Mouse (Mus musculus) testis, postnatal 10 days (tissue): ENCODE results near the gene Msh3.
"Not testable (repeated sequence)": the region's sequence is repeated elsewhere in the genome, so short reads cannot be mapped to it uniquely, and the experiment has no call there.

Experiments used
- DNase-seq: peaks from one replicate; pipeline ENCODE4 v3.0.0; 2021; ENCODE audit warnings: low spot score

Gene Msh3

DNA sequence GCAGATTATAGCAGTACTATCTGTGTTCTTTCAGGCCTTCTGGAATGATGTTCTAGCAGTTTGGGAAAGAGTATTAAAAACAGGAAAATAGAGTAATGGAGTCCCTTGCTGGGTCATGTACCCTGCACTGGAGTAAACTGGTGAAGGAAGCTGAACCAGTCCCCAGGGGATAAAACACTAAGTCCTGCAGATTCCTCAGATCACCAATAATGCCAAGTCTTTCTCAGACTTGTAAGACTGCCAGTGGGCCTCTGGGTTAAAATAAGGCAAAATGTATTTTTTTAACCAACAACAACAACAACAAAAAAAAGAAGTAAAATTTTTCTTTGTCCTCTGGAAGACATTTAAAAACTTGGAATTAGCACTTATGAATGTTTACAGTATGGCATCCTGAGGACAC, 102.5 kb downstream of the Msh3 start:
- no peak for DNase-seq

DNA sequence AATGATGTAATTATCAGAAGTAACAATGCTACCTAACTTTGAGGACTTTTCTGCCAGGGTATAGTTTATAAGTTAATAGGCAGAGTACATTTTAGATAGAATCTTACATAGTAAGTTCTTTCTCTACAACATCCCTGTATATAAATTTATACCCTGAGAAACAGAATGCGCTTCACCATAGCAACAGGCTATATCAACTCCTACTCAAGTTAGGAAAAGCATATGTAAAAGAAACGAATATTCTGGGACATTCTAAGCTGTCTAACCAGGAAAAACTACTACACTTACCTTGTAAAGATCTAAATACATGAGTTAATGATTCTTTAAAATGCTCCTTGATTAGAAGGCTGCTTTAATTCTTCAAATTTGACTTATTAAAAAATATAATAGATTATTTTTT, 107.2 kb downstream of the Msh3 start:
- no peak for DNase-seq

GRCm38 (mm10) chr13:92246966-92247365, 107.8 kb downstream of the Msh3 start:
- no peak for DNase-seq

- no peak for DNase-seq
These were observed 110.1 kb downstream of the Msh3 start for GRCm38 (mm10) chr13:92244731-92245130.

DNA sequence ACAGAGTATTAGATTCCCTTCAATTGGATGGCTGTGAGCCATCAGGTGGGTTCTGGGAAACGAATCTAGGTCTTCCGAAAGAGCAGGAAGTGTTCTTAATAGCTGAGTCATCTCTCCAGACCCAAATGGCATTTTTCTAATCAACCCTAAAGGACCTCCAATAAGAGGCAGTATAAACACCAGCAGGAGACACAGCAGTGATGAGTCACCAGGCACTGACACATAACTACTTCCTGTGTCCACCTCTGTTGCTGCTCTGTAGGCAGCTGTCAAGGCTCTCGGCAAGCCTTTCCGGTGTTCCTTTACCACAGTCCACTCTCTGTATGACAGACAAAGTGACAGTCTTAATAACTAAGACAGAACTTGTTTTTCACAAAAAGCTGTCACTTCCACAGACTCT, 113.4 kb downstream of the Msh3 start:
- DNase-seq = no peak

DNA sequence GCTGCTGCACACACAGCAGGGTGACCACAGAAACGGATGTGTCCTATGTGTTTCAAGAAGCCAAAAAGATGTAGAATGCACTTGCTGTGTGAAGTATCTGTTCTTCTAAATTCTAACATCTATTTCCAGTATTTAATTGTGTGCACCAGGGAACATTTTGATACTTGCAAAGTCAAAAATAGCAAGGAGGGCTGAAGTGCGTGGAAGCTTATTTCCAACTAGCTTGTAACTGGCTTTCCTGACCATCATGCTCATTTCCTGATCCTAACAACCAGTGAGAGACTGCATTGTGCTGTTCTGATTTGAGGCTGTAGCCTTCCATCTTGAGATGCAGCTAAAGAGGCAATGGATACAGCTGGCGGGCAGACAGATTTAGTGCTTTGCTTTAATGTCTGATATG, 116.9 kb downstream of the Msh3 start:
- no peak for DNase-seq

GRCm38 (mm10) chr13:92237016-92237415, 117.8 kb downstream of the Msh3 start:
- no peak for DNase-seq

DNA sequence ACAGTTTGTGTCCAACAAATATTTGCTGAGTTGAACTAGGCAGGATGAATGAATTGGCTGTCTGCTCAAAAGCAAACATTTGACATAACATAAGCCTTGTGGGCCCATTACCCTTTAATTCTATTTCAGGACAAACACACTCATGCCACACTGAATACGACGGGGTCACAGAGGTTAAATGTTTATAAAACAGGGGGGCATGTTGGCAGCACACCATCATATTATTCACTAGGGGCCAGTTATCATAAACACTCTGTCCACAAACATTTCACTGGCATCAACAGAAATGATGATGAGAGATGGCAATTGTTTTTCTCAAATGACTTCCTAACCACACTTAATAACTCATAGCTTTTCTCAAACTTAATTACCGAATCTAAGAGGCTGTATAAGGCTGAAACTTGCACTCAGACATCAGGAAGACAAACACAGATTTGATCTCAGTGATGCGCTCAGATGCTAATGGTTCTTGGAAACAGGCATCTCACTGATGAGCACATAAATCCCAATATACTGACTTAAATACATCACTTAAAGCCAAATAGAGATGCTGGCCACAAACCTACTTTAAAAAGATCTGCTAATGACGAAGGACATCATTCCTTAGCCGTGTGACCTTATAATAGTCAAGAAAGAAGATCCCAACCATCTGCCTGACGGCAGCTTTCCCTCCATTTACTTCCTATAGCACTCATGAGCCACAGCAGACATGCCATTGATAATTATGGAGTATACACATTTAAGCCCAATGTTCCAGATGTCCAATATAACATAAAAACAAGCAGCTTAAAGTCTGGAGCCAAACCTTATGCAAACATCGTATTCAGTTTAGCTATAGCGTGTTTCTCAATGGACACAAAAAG, 122.5 kb downstream of the Msh3 start:
- no peak for DNase-seq

DNA sequence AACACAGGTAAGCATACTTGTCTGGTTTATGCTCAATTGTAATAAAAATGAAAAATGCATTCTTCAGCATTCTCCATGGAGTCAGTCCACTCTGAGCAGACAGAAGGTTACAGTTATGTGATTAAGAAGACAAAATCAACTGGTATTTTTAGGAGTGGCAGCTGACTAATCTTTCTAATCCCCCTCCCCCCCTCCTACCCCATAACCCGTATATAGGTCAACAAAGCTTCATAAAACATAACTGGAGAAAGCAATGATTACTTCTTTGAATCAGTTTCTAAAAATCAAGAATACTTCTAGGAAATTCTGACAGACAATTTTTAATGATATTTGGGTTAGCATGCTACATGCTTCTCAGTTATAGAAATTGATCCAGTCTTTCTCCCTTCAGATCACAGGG, 126.8 kb downstream of the Msh3 start:
- DNase-seq = no peak

GRCm38 (mm10) chr13:92223567-92223966, 131.2 kb downstream of the Msh3 start:
- no peak for DNase-seq

GRCm38 (mm10) chr13:92222763-92223162, 132.0 kb downstream of the Msh3 start:
- DNase-seq = no peak

DNA sequence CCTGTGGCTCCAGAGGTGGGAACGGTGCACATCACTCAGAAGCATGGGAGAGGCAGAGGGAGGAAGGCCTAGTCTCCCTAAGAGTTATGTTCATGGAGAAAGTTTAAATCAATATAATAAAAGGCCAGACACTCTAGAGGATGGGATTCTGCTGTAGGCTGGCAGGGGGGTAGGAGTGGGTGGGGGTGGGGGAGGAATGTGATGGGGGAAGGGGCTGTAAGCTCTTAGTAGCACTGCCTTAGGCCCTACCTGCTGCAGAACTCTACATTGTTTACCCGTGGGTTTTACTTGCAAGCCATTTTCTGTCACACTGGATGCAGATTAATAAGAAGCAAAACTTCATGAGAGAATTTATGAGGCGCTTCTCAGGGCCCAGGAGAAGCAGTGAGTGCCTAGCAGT, 135.0 kb downstream of the Msh3 start:
- DNase-seq = no peak

DNA sequence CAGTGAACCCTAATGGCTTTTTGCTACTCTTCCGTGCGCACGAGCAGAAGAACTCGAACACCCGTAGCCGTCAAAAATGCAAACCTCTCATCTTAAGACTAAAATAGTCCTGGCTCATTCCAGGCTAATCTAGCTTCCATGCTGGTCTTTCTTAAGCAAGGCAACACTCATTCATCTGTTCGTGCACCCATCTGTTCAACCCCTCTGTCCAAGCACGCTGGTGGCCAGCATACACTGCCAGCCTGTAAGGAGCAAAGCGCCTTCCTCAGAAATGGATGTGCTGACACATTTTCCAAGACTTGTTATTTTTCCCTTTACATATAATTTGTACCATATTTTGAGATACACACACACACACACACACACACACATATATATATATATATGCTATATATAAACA, 137.6 kb downstream of the Msh3 start:
- DNase-seq = no peak

- no peak for DNase-seq
These were observed 157.9 kb downstream of the Msh3 start for GRCm38 (mm10) chr13:92196860-92197259.

- DNase-seq = not testable (repeated sequence)
These were observed 161.0 kb downstream of the Msh3 start for GRCm38 (mm10) chr13:92193806-92194205.

DNA sequence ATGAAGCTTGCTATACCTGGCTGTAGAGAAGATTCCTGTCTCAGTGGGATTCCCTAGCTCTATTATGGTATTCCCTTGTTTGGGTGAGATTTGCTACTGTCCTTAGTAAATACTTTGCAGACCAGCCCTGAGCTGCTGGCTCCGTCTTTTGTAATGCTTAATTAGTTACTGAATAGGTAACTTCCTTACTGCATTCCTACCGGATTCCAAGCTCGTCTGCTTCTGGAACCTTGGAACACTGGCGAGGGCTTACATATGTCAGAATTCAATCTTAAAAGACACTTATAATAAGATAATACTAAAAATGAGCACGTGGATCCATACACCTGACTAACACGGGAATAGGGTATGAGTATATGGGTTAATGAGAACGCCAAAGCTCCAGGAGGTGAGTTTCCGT, 182.1 kb downstream of the Msh3 start:
- not testable (repeated sequence) for DNase-seq
